Mouse (Mus musculus): ENCODE data around the gene Insm1.

The Insm1 gene

DNA sequence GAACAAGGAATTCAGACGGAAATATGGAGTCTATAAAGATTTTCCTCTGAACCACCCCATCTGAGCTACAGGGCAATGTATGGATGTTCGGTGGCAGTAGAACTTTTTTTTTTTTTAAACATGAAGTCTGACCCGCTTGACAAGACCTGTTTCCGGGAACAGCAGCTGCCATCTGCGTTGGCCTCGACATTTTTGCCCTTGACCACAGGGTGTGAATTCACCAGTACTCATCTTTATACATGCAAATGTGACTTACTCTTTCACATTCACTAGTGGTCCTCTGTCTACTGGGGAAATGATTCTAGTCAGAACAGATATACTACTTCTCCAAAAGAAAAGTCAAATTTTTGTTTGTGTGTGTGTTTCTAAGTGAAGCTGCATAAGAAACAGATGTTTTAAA lies 4.1 kb downstream of the Insm1 start:
- no peak for DNase-seq (ENCODE audit: low read depth)

GRCm38 (mm10) chr2:146226484-146226883 lies 4.8 kb downstream of the Insm1 start:
- no peak for DNase-seq (ENCODE audit: low read depth)

GRCm38 (mm10) chr2:146227646-146228045 lies 5.9 kb downstream of the Insm1 start:
- DNase-seq (ENCODE audit: low read depth): no peak

- DNase-seq (ENCODE audit: low read depth): no peak
Measured at GRCm38 (mm10) chr2:146228435-146228834, 6.7 kb downstream of the Insm1 start.

DNA sequence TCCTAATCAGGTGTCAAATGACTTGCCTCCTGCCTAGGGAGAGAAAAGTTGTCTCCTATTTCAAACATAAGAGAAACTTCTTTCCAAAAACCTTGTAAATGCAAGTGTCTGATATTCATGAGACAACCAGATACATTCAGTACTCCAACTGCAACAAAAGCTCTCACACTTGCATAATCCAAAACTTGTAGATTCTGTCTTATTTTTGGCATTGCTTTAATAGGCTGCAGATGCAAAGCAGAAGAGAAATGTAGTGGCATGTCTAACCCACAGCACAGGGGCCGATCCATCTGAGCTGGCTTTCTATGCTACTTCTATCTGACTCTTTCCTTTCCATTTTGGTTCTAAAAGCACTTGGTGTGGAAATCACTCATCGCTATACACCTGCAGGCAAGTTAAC lies 9.8 kb downstream of the Insm1 start:
- no peak for DNase-seq (ENCODE audit: low read depth)

GRCm38 (mm10) chr2:146239196-146239747 lies 17.6 kb downstream of the Insm1 start:
- DNase-seq (ENCODE audit: low read depth): no peak

GRCm38 (mm10) chr2:146244049-146244448 lies 22.3 kb downstream of the Insm1 start:
- DNase-seq (ENCODE audit: low read depth): no peak

GRCm38 (mm10) chr2:146245401-146245800 lies 23.7 kb downstream of the Insm1 start:
- DNase-seq (ENCODE audit: low read depth): no peak

GRCm38 (mm10) chr2:146246409-146247075 lies 24.8 kb downstream of the Insm1 start:
- no peak for DNase-seq (ENCODE audit: low read depth)

GRCm38 (mm10) chr2:146247576-146247975 lies 25.9 kb downstream of the Insm1 start:
- DNase-seq (ENCODE audit: low read depth): no peak

GRCm38 (mm10) chr2:146249033-146249432 lies 27.3 kb downstream of the Insm1 start:
- DNase-seq (ENCODE audit: low read depth): no peak

GRCm38 (mm10) chr2:146250236-146250904 lies 28.6 kb downstream of the Insm1 start:
- no peak for DNase-seq (ENCODE audit: low read depth)

- DNase-seq (ENCODE audit: low read depth): no peak
Measured at GRCm38 (mm10) chr2:146254387-146254786, 32.7 kb downstream of the Insm1 start.

DNA sequence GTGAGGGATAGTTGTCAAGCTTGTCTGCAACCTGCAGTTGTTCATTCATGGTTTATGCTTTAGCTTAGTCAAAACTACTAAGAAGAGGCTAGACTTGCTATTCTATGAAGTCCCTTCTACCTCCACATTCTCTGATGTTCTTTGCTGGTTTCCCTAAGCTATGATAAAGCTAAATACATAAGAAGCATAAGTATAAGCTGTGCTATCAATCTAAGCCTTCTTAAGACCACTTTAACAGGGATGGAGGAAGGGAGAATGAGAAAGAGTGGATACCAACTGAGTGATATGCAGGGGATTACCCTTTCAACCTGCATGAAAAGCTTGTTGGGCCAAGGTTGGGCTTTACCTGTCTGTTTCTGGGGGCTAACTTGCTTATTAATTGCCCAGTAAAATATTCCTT lies 33.9 kb downstream of the Insm1 start:
- DNase-seq (ENCODE audit: low read depth): no peak

- DNase-seq (ENCODE audit: low read depth): no peak
Measured at GRCm38 (mm10) chr2:146256321-146256875, 34.7 kb downstream of the Insm1 start.

DNA sequence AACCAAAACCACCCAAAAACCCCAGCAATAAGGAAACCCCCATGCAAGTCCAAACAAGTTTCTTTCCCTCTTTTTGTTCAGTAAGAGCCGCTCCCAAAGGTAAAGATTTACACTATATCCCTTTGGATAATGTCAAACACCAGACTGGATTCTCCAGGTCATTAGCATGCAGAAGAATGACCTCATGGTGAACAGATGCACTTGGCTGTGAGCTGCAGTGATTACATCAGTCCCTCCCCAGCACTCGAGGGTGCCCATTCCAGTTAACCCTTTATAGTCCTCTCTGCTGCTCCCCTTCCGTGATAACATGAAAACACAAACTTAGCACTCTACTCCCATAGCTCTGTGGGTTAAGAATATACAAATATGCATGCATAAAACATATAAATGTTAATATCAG lies 35.3 kb downstream of the Insm1 start:
- DNase-seq (ENCODE audit: low read depth): no peak

DNA sequence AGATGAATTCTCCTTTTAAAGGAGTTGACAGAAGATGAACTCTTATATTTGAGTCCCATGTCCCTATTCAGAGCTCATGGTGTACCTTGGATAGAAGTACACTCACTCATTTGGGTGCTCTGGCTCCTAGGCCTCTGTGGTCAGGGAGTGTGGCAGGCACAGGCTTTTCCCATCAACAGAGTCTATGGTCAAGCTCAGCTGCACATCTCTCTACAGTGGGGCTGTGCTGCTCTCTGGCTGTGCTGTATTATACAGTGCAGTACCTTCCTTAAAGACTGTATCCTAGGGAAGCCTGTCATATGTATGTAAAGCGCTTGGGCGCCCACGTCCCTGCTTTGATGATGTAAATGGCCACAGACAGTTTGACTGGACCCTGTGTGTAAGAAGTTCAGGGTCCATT lies 35.9 kb downstream of the Insm1 start:
- DNase-seq (ENCODE audit: low read depth): no peak

- no peak for DNase-seq (ENCODE audit: low read depth)
Measured at GRCm38 (mm10) chr2:146258736-146259469, 37.2 kb downstream of the Insm1 start.

DNA sequence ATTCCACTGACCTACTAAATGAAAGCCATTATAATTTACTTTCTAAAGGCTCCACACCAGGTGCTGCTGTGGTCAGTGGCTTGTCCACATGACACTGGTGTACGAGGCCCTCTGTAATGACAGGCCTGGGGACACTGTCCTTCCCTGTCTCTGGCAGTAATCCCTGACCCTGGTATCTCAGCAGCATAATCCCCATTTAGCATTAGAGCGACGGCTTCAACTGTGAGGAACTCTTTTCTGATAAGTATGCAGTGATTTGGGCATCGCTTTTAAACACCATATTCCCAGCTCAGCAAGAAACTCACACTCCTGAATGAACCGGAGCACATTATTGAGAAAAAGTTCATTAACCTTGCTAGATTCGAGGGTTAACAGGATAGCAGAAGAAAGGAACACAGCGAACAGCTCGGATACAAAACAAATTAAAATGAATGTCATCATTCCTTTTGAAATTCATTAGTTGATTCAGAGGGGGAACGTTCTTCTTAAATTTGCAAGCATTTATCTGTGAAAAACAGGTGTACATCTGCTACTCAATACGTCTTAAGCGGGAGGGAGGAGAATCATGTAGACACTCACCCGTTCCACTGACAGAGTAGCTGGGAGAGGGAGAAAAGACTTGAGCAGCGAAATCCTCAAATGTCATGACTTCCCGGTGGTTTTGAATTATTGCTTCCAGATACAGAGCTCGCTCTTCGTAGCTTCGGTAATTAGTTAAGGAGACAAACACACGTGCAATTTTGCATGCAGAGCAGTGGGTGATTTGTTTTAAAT lies 38.3 kb downstream of the Insm1 start:
- no peak for DNase-seq (ENCODE audit: low read depth)

DNA sequence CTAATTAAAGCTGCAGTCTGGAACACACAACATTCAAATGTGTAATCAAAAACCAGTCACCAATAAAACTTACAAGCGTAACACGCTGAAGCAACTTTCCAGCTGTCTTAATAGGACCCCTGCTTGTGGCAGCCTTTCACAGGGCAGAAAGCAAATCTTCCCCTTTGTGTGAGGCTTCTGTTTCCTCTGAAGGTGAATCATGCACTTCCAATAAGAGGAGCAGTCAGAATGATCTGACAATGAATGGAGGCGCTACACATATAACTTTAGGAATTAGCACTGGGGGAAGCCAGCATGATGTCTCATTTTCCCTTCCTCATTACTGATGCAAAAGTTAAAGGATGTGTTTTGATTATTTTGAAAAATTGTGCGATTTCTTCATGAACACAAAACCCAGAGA lies 39.4 kb downstream of the Insm1 start:
- no peak for DNase-seq (ENCODE audit: low read depth)

DNA sequence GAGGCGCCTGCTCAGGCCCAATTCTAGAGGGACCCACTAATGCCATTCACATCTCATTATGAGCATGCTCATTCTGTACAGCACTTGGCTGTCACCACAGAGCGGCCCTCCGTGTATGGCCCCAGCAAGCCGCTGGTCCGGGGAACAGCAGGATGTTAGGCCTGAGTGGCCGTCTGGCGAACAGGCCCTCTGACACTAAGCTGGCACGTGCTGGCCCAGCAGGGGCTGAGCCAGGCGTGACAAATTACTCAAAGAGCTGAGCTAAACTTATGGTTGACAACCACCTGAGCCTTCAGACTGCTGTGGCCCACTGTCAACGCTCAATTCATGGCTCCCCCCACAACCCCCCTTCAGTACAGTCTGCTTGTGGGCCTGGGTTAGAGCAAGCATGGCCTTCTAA lies 40.5 kb downstream of the Insm1 start:
- no peak for DNase-seq (ENCODE audit: low read depth)

DNA sequence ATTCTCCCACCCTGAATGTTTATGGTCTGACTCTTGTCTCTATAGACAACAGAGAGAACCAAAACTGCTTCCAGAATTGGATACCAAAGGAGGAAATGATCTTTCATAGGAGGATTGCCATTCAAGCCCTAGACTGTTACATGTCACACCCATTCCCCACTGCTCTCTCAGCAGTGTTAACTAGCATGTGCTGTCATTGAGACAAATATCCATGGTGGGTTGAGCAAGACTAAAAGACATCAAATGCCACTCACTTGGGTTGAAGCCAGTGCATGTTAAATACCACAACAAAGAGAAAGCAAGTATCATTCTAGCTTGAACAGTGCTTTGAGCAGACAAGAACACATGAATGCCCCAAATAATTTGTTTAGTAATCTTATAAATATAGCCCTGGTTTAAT lies 41.2 kb downstream of the Insm1 start:
- no peak for DNase-seq (ENCODE audit: low read depth)

Data from c-Kit-positive CD71-negative TER-119-negative erythroid progenitor cells, embryonic 14.5 days (primary cell).